Mouse (Mus musculus) Patski (cell line): ENCODE data around the gene Fgf13. TPM values are rescaled to one million over a fixed set of nuclear protein-coding genes. Genes with fewer than 3 reads are reported as not detected.

Experiments used
- ATAC-seq: fragments of 100-300 bp; one replicate; pipeline ENCODE4 v1.8.0; 2021
- CTCF ChIA-PET: fragments of 350-600 bp; sonication (Branson Sonifier 250); formaldehyde crosslinking; loops from one replicate; lab custom pipeline; 2022; ENCODE audit warnings: inconsistent platforms; lab: Charles Lee
- POLR2A ChIA-PET: fragments of 350-600 bp; sonication (Branson Sonifier 250); formaldehyde crosslinking; loops from one replicate; lab custom pipeline; 2022; ENCODE audit warnings: antibody characterized with exemption, inconsistent platforms; lab: Charles Lee
- DNase-seq: peaks from one replicate; pipeline ENCODE4 v3.0.0-alpha.2; 2011; ENCODE audit warnings: low read depth, low spot score
- H3K27me3 ChIP-seq: fragments of 371-371 bp; one replicate; pipeline ENCODE4 v1.5.1; 2021
- CTCF ChIP-seq: fragments of 100-300 bp; IDR thresholded peaks from one replicate; pipeline ENCODE4 v1.5.1; 2021
- in situ Hi-C: fragments of 300-500 bp; cut with MboI; formaldehyde crosslinking; loops from 3 replicates; pipeline ENCODE4 v1.11.1; 2018; ENCODE audit warnings: low pct_unique_long_range_greater_than_20kb, mixed read lengths
- polyA plus RNA-seq: library from polyadenylated mRNA; unstranded; gene quantifications from one replicate; pipeline ENCODE4 v1.2.3, GENCODE M21; 2021

Gene Fgf13
- polyA plus RNA-seq, 1 experiment from 2014 or later = not detected

GRCm38 (mm10) chrX:59133416-59133815 is 434.5 kb downstream of the Fgf13 start:
- no peak for TF ChIP-seq CTCF
- ATAC-seq (no peak), DNase-seq (no peak)
- CTCF ChIA-PET = no interaction called here
- POLR2A ChIA-PET = no interaction called here
- in situ Hi-C loops = no loop called here
- H3K27me3 ChIP-seq = peaks cover 46% of the 10 kb centered on the region

- in situ Hi-C loops = no loop called here
- CTCF ChIA-PET = no interaction called here
Observed at GRCm38 (mm10) chrX:59126637-59127036, 441.2 kb downstream of the Fgf13 start.

GRCm38 (mm10) chrX:59113187-59113586 is 454.7 kb downstream of the Fgf13 start:
- ATAC-seq = no peak
- peaks cover 56% of the 10 kb centered on the region for H3K27me3 ChIP-seq
- ChIA-PET POLR2A (no interaction called here), CTCF (no interaction called here)
- DNase-seq = no peak
- no peak for TF ChIP-seq CTCF
- in situ Hi-C loops = no loop called here

More at GRCm38 (mm10) chrX:59126637-59127036, 441.2 kb downstream of the Fgf13 start:
- DNase-seq (no peak), ATAC-seq (no peak)
- POLR2A ChIA-PET = no interaction called here
- TF ChIP-seq CTCF = no peak
- peaks cover 44% of the 10 kb centered on the region for H3K27me3 ChIP-seq

- CTCF ChIA-PET = no interaction called here
Observed at GRCm38 (mm10) chrX:59085928-59086327, 481.9 kb downstream of the Fgf13 start.

GRCm38 (mm10) chrX:59080427-59080826 is 487.4 kb downstream of the Fgf13 start:
- no peak for DNase-seq
- ChIA-PET POLR2A (no interaction called here), CTCF (no interaction called here)
- peaks cover 28% of the 10 kb centered on the region for H3K27me3 ChIP-seq
- ATAC-seq = no peak
- no peak for TF ChIP-seq CTCF
- in situ Hi-C loops = no loop called here

More at GRCm38 (mm10) chrX:59085928-59086327, 481.9 kb downstream of the Fgf13 start:
- ATAC-seq = no peak
- no peak for DNase-seq
- peaks cover 35% of the 10 kb centered on the region for H3K27me3 ChIP-seq
- in situ Hi-C loops = no loop called here
- no peak for TF ChIP-seq CTCF
- POLR2A ChIA-PET = no interaction called here

- ChIA-PET POLR2A (no interaction called here), CTCF (no interaction called here)
- TF ChIP-seq CTCF = no peak
- no peak for ATAC-seq
- DNase-seq = no peak
- peaks cover 55% of the 10 kb centered on the region for H3K27me3 ChIP-seq
- in situ Hi-C loops = no loop called here
Observed at GRCm38 (mm10) chrX:59072083-59072482, 495.8 kb downstream of the Fgf13 start.

- no peak for TF ChIP-seq CTCF
- in situ Hi-C loops = no loop called here
- DNase-seq = no peak
Observed at GRCm38 (mm10) chrX:59063157-59063556, 504.7 kb downstream of the Fgf13 start.

GRCm38 (mm10) chrX:59034969-59035368 is 532.9 kb downstream of the Fgf13 start:
- no peak for ATAC-seq
- ChIA-PET POLR2A (no interaction called here), CTCF (no interaction called here)
- no peak for TF ChIP-seq CTCF
- DNase-seq = no peak
- in situ Hi-C loops = no loop called here
- H3K27me3 ChIP-seq = peaks cover 35% of the 10 kb centered on the region

More at GRCm38 (mm10) chrX:59063157-59063556, 504.7 kb downstream of the Fgf13 start:
- no peak for ATAC-seq
- peaks cover 21% of the 10 kb centered on the region for H3K27me3 ChIP-seq
- ChIA-PET POLR2A (no interaction called here), CTCF (no interaction called here)
